Mouse (Mus musculus) lung, embryonic 14.5 days (tissue): ENCODE measurements at regions not wholly inside any gene's neighbourhood (a gene's known extent, or its start where the extent isn't known, plus 50 kb on each side); places are given as distances from the start of the nearest gene placed in this dataset.
A peak's percentile ranks its signal among the peaks of the same experiment; 100 is the strongest.

ENCODE experiments used
- ATAC-seq: fragments of 200-750 bp; cut with Nextera tagmentation; 2 replicates; pipeline ENCODE4 v1.8.0; 2017; ENCODE audit warnings: mild to moderate bottlenecking, moderate TSS enrichment, moderate library complexity; ENCODE audit not compliant: insufficient read depth
- DNase-seq: peaks from one replicate; pipeline ENCODE4 v3.0.0-alpha.2; 2015
- H3K27ac ChIP-seq: fragments of 300-500 bp; sonication (generic); 2 replicates; pipeline ENCODE4 v1.5.1; 2014; ENCODE audit warnings: low read depth, mild to moderate bottlenecking, moderate library complexity
- H3K27me3 ChIP-seq: fragments of 300-500 bp; sonication (generic); 2 replicates; pipeline ENCODE4 v1.6.1; 2014; ENCODE audit warnings: low read length, control low read depth; ENCODE audit not compliant: insufficient read depth
- H3K36me3 ChIP-seq: fragments of 300-500 bp; sonication (generic); 2 replicates; pipeline ENCODE4 v1.6.1; 2014; ENCODE audit warnings: control low read depth; ENCODE audit not compliant: insufficient read depth
- H3K4me1 ChIP-seq: fragments of 300-500 bp; sonication (generic); 2 replicates; pipeline ENCODE4 v1.6.1; 2014; ENCODE audit warnings: antibody characterized with exemption, control low read depth; ENCODE audit not compliant: insufficient read depth
- H3K4me2 ChIP-seq: fragments of 300-500 bp; sonication (generic); 2 replicates; pipeline ENCODE4 v1.6.1; 2014; ENCODE audit warnings: mild to moderate bottlenecking
- H3K4me3 ChIP-seq: fragments of 300-500 bp; sonication (generic); 2 replicates; pipeline ENCODE4 v1.5.1; 2014; ENCODE audit warnings: low read depth, low read length
- H3K9ac ChIP-seq: fragments of 300-500 bp; sonication (generic); 2 replicates; pipeline ENCODE4 v1.6.1; 2014
- H3K9me3 ChIP-seq: fragments of 300-500 bp; sonication (generic); 2 replicates; pipeline ENCODE4 v1.6.1; 2016; ENCODE audit warnings: low read depth, low read length, control low read depth
- CTCF ChIP-seq: IDR thresholded peaks from 2 replicates; pipeline ENCODE4 v1.5.1; 2016; ENCODE audit warnings: antibody characterized with exemption, low read depth
- WGBS: fragments of 180-500 bp; shearing (Covaris S2); extraction: QIAGEN DNeasy Blood & Tissue Kit; methylation state at CpG from one replicate; pipeline ENCODE4 v1.1.7; 2014; 5-methylcytosine and 5-hydroxymethylcytosine counted together

GRCm38 (mm10) chr13:83731481-83732006, 227.7 kb downstream of the Mef2c start:
- no peak for TF ChIP-seq CTCF
- Histone ChIP-seq H3K27ac (no peak overlapping the region), H3K9ac (peak overlapping the region; percentile 60), H3K9me3 (no peaks in the 10 kb centered on the region), H3K4me1 (no peaks in the 10 kb centered on the region), H3K4me2 (peak overlapping the region; percentile 89), H3K4me3 (peak overlapping the region; percentile 55), H3K27me3 (peaks cover 90% of the 10 kb centered on the region), H3K36me3 (no peaks in the 10 kb centered on the region)
- no peak for ATAC-seq
- no peak for DNase-seq
- WGBS, result under 1% methylated on average over 10 of the region's 10 CpGs

- DNase-seq (peak; percentile 39), ATAC-seq (no peak)
- Histone ChIP-seq H3K36me3 (no peaks in the 10 kb centered on the region), H3K27me3 (peaks cover 86% of the 10 kb centered on the region), H3K4me2 (no peak overlapping the region), H3K9ac (no peak overlapping the region), H3K4me1 (no peaks in the 10 kb centered on the region), H3K9me3 (no peaks in the 10 kb centered on the region), H3K27ac (no peak overlapping the region), H3K4me3 (no peak overlapping the region)
- no peak for TF ChIP-seq CTCF
- under 1% methylated on average over 30 of the region's 31 CpGs for WGBS
Observed at GRCm38 (mm10) chr13:83732283-83733121, 228.7 kb downstream of the Mef2c start.

GRCm38 (mm10) chr13:83733231-83733990, 229.6 kb downstream of the Mef2c start:
- H3K9me3 ChIP-seq, result no peaks in the 10 kb centered on the region
- H3K27ac ChIP-seq, result no peak overlapping the region
- ATAC-seq (no peak), DNase-seq (peak; percentile 25)
- H3K4me2 ChIP-seq, result no peak overlapping the region
- H3K4me1 ChIP-seq, result no peaks in the 10 kb centered on the region
- H3K4me3 ChIP-seq, result no peak overlapping the region; the same call in 1 of the 2 replicates
- WGBS, result 4% methylated on average over 24 of the region's 24 CpGs
- H3K9ac ChIP-seq, result no peak overlapping the region
- H3K27me3 ChIP-seq, result peaks cover 86% of the 10 kb centered on the region
- no peaks in the 10 kb centered on the region for H3K36me3 ChIP-seq
- TF ChIP-seq CTCF, result no peak

GRCm38 (mm10) chr13:83733991-83734610, 230.3 kb downstream of the Mef2c start:
- no peaks in the 10 kb centered on the region for H3K9me3 ChIP-seq
- TF ChIP-seq CTCF, result no peak
- no peak overlapping the region for H3K9ac ChIP-seq
- H3K27ac ChIP-seq, result no peak overlapping the region
- no peak for ATAC-seq
- H3K27me3 ChIP-seq, result peaks cover 87% of the 10 kb centered on the region
- no peak overlapping the region for H3K4me3 ChIP-seq
- no peaks in the 10 kb centered on the region for H3K36me3 ChIP-seq
- 2% methylated on average over 1 of the region's 1 CpGs for WGBS
- H3K4me1 ChIP-seq, result no peaks in the 10 kb centered on the region
- H3K4me2 ChIP-seq, result no peak overlapping the region
- DNase-seq, result peak; percentile 0

- H3K9ac ChIP-seq, result no peak overlapping the region
- H3K36me3 ChIP-seq, result no peaks in the 10 kb centered on the region
- TF ChIP-seq CTCF, result no peak
- peaks cover 89% of the 10 kb centered on the region for H3K27me3 ChIP-seq
- H3K4me2 ChIP-seq, result no peak overlapping the region
- H3K27ac ChIP-seq, result no peak overlapping the region
- no peak overlapping the region for H3K4me3 ChIP-seq
- WGBS, result 11% methylated on average over 1 of the region's 1 CpGs
- no peaks in the 10 kb centered on the region for H3K4me1 ChIP-seq
- no peaks in the 10 kb centered on the region for H3K9me3 ChIP-seq
- DNase-seq (peak; percentile 0), ATAC-seq (no peak)
Observed at GRCm38 (mm10) chr13:83734656-83735055, 230.8 kb downstream of the Mef2c start.

GRCm38 (mm10) chr13:83735101-83735500, 231.3 kb downstream of the Mef2c start:
- H3K27me3 ChIP-seq, result peaks cover 89% of the 10 kb centered on the region
- no peak for TF ChIP-seq CTCF
- DNase-seq (no peak), ATAC-seq (no peak)
- WGBS, result 43% methylated on average over 1 of the region's 1 CpGs
- no peaks in the 10 kb centered on the region for H3K4me1 ChIP-seq
- no peak overlapping the region for H3K4me3 ChIP-seq
- H3K27ac ChIP-seq, result no peak overlapping the region
- no peak overlapping the region for H3K4me2 ChIP-seq
- H3K9ac ChIP-seq, result no peak overlapping the region
- no peaks in the 10 kb centered on the region for H3K9me3 ChIP-seq
- no peaks in the 10 kb centered on the region for H3K36me3 ChIP-seq
